Mouse (Mus musculus) kidney, embryonic 15.5 days (tissue): ENCODE results near the gene Ccdc13. TPM values are rescaled to one million over a fixed set of nuclear protein-coding genes. Genes with fewer than 3 reads are reported as not detected.

Experiments used
- ATAC-seq: fragments of 200-750 bp; cut with Nextera tagmentation; replicated peaks from 2 replicates; pipeline ENCODE4 v1.8.0; 2017; ENCODE audit warnings: moderate TSS enrichment; ENCODE audit not compliant: low FRiP score
- H3K27ac ChIP-seq: fragments of 300-500 bp; sonication (generic); 2 replicates; pipeline ENCODE4 v1.5.1; 2015; ENCODE audit warnings: mild to moderate bottlenecking, inconsistent platforms
- H3K27me3 ChIP-seq: fragments of 300-500 bp; sonication (generic); 2 replicates; pipeline ENCODE4 v1.6.1; 2015; ENCODE audit warnings: inconsistent platforms
- H3K36me3 ChIP-seq: fragments of 300-500 bp; sonication (generic); 2 replicates; pipeline ENCODE4 v1.6.1; 2015; ENCODE audit warnings: inconsistent platforms
- H3K4me1 ChIP-seq: fragments of 300-500 bp; sonication (generic); 2 replicates; pipeline ENCODE4 v1.6.1; 2015; ENCODE audit warnings: inconsistent platforms
- H3K4me2 ChIP-seq: fragments of 300-500 bp; sonication (generic); 2 replicates; pipeline ENCODE4 v1.6.1; 2015; ENCODE audit warnings: moderate library complexity, mild to moderate bottlenecking, inconsistent platforms
- H3K4me3 ChIP-seq: fragments of 300-500 bp; sonication (generic); replicated peaks from 2 replicates; pipeline ENCODE4 v1.5.1; 2015; ENCODE audit warnings: mild to moderate bottlenecking, inconsistent platforms
- H3K9ac ChIP-seq: fragments of 300-500 bp; sonication (generic); 2 replicates; pipeline ENCODE4 v1.6.1; 2015; ENCODE audit warnings: mild to moderate bottlenecking, inconsistent platforms
- H3K9me3 ChIP-seq: fragments of 300-500 bp; sonication (generic); replicated peaks from 2 replicates; pipeline ENCODE4 v1.6.1; 2016; ENCODE audit warnings: inconsistent platforms
- WGBS: fragments of 180-500 bp; shearing (Covaris S2); methylation state at CpG from one replicate; pipeline ENCODE4 v1.1.7; 2015; ENCODE audit warnings: mixed read lengths; 5-methylcytosine and 5-hydroxymethylcytosine counted together
- polyA plus RNA-seq: library from polyadenylated mRNA; unstranded; fragments of >200 nt; fragmentation: Nextera tagmentation; extraction: Ambion mirVana; gene quantifications from 2 replicates; pipeline ENCODE4 v1.2.1, GENCODE M21; 2015

Ccdc13 gene
- polyA plus RNA-seq, 1 experiment from 2014 or later: 0.47 TPM

DNA sequence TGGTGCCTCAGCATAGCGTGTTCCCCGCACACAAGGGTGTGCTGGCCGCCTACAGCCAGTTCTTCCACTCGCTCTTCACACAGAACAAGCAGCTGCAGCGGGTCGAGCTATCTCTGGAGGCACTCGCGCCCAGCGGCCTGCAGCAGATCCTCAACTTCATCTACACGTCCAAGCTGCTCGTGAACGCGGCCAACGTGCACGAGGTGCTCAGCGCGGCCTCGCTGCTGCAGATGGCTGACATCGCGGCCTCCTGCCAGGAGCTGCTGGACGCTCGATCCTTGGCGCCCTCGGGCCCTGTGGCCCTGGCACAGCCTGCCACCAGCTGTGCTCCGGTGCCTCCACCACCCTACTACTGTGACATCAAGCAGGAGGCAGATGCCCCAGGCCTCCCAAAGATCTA is 76.5 kb downstream of the Ccdc13 start:
- Histone ChIP-seq H3K27ac (no peak overlapping the region), H3K36me3 (peaks cover 54% of the 10 kb centered on the region), H3K4me1 (peaks cover 35% of the 10 kb centered on the region), H3K4me3 (no peak overlapping the region), H3K27me3 (no peaks in the 10 kb centered on the region), H3K9ac (no peak overlapping the region), H3K9me3 (no peaks in the 10 kb centered on the region), H3K4me2 (no peak overlapping the region)
- no peak for ATAC-seq
- WGBS: 88% methylated on average over 25 of the region's 25 CpGs

DNA sequence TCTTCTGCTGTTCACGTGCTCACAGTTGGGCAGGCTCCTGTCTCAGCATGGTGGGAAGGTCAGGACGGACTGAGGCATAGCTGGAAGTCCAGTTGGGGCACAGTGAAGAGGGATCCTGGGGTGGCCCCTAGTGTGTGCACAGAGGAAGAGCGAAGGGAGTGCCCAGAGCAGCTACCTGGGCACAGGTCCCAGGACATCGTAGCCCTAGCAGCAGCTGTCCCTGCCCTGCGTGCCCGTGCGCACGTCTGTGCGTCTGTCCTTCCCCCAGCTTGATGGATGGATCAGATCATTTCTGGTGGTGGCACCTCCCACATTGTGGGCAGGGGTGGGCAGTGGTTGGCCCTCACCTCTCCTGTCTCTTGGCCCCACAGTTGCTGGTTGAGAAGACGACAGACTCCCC is 77.0 kb downstream of the Ccdc13 start:
- H3K36me3 ChIP-seq: peaks cover 53% of the 10 kb centered on the region

DNA sequence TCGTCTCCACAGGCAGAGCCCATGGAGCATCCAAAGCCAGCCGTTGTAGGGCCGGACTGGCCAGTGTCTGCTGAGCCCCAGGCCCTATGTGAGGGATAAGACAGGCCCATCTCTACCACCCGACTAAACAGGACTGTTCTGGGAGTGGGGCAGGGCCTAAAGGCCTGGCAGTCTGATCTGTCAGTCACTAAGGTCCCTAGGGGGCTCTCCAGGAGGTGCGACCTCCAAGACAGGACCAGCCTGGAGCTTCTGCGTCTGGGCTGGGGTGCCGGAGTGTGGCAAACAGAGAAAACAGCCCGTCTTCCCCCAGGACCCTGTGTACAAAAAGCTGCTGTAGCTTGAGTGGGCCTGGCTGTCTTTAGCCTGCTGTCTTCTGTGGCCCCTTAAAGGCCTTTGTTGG is 77.5 kb downstream of the Ccdc13 start:
- H3K27me3 ChIP-seq: no peaks in the 10 kb centered on the region
- peaks cover 52% of the 10 kb centered on the region for H3K36me3 ChIP-seq
- peaks cover 38% of the 10 kb centered on the region for H3K4me1 ChIP-seq
- H3K27ac ChIP-seq: no peak overlapping the region
- no peak overlapping the region for H3K4me3 ChIP-seq
- H3K4me2 ChIP-seq: no peak overlapping the region
- H3K9me3 ChIP-seq: no peaks in the 10 kb centered on the region
- 71% methylated on average over 8 of the region's 8 CpGs for WGBS
- no peak for ATAC-seq
- no peak overlapping the region for H3K9ac ChIP-seq

More for the DNA sequence above, 77.0 kb downstream of the Ccdc13 start:
- Histone ChIP-seq H3K4me2 (no peak overlapping the region), H3K4me3 (no peak overlapping the region), H3K4me1 (peaks cover 38% of the 10 kb centered on the region), H3K27ac (no peak overlapping the region), H3K9me3 (no peaks in the 10 kb centered on the region), H3K9ac (no peak overlapping the region), H3K27me3 (no peaks in the 10 kb centered on the region)
- WGBS: 84% methylated on average over 10 of the region's 10 CpGs
- no peak for ATAC-seq

DNA sequence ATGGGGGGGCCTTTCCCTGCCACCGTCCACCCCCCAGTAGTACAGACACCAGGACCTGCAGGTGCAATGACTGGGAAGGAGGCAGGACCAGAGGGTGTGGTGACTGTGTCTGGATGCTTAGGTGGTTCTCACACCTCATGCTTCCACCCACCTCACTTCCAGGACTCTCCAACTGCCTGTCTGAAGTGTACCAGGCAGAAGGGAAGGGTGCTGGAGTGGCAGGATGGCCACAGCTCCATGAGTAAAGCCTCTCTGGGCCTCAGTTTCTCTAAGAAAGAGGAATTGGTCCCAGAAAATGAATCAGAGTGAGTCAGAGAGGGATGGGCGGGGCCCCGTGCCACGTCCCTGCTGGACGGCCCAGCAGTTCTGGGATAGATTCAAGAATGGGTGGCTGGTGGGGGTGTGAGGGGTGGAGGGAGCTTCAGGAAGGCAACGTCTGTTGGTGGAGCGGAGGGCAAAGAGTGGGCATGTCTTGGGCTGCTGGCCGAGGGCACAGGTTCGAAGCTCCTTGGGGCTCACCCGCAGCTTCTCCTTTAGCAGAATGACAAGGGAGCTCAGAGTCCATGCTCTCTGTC is 78.1 kb downstream of the Ccdc13 start:
- WGBS: 71% methylated on average over 10 of the region's 10 CpGs
- H3K4me1 ChIP-seq: peaks cover 38% of the 10 kb centered on the region

DNA sequence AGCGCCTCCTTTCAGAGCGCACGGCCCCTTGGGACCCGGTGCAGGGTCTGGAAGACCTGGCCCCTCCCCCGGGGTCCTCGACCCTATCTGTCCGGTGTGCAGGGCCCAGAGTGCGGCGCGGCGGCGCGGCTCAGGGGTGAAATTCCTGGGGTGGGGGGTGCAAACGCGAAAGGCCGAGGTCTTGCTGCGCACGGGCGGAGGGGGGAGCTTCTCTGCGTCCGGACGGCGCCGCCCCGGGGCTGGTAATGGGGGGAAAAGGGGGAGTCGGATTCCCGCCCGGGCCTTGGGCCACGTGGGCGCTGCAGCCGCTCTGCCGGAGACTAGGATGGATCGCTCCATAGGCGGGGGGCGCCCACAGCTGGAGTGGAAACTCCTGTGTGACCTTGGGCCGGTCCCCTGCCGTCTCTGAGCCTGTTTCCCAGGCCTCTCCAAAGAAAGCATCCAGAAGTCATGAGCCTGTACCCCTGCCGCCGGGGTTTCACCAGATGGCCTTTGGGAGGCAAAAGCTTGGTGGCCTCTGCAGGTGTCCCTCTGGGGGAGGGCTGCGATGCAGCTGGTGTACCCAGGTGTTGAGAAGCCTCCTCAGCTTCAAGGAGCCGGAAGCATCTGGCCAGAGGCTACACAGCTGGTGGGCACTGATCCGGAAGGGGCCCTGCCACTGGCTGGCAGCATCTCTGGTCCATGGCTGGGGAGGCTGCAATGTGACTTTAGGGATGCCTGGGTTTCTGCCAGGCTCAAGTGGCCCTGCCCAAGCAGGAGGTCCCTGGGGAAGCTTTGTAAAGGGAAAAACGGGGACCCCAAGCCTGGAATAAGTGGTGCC is 78.8 kb downstream of the Ccdc13 start:
- peak overlapping the region; percentile 96 for H3K4me2 ChIP-seq
- WGBS: 1% methylated on average over 43 of the region's 43 CpGs
- H3K27ac ChIP-seq: peak overlapping the region; percentile 91
- H3K36me3 ChIP-seq: peaks cover 51% of the 10 kb centered on the region
- peak overlapping the region; percentile 79 for H3K9ac ChIP-seq
- H3K9me3 ChIP-seq: no peaks in the 10 kb centered on the region
- H3K27me3 ChIP-seq: no peaks in the 10 kb centered on the region
- peak overlapping the region; percentile 87 for H3K4me3 ChIP-seq
- peak; percentile 70 for ATAC-seq
- H3K4me1 ChIP-seq: peaks cover 38% of the 10 kb centered on the region

More for the DNA sequence above, 78.1 kb downstream of the Ccdc13 start:
- H3K27me3 ChIP-seq: no peaks in the 10 kb centered on the region
- no peaks in the 10 kb centered on the region for H3K9me3 ChIP-seq
- H3K36me3 ChIP-seq: peaks cover 51% of the 10 kb centered on the region
- peak overlapping the region; percentile 91 for H3K27ac ChIP-seq
- H3K4me2 ChIP-seq: peak overlapping the region; percentile 96
- peak overlapping the region; percentile 79; the same call in 1 of the 2 replicates for H3K9ac ChIP-seq
- no peak for ATAC-seq
- H3K4me3 ChIP-seq: peak overlapping the region; percentile 87

DNA sequence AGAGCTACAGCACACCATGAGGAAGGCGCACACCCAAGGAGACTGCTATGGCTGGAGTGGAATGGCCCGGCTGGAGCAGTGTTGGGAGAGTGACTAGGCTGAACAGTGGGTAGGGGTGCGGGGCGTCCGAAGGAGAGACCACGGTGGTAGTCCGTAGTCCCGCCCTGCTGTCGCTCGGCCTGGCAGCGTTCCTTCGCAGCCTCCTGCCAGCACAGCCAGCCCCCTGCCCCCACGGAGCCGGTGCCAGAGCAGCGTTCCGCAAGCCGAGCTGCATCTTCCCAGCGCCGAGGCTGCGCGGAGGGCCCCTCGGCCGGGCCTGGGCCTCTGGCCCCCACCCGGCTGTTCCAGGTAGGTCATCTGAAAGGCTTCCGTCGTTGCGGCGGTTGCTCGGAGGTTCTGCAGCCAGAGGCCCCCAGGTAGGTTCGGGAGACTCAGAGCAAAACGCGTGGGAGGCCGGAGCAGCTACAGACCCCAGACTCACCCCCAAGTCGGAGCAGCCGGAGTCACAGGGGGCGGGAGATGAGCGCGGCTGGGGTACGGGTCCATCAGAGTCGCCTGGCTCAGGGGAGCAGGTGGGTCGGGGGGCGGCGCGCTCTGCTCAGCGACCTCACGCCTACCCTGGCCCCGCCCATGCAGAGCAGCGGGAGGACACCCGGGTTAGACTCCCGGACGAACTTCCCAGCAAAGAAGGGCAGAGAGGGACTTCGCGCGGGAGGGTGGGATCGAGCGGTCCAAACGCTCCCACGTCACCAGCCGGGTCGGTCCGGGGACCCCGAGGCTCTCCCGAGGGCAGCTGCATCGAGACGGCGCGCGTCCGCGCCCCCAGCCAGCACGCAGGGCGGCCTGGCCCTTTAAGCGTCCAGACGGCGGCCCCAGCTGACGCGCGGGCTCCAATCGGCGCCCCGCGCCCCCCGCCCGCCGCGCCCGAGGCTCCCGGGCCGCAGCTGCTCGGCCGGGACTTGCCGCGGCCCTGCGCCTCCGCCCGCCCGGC is 79.9 kb downstream of the Ccdc13 start, which contains the start of gene Zfp651:
Zfp651 (plus strand) TSS at position 240 of the 991 bp plus-strand sequence.
- H3K36me3 ChIP-seq: peaks cover 51% of the 10 kb centered on the region
- H3K4me1 ChIP-seq: peaks cover 38% of the 10 kb centered on the region
- no peaks in the 10 kb centered on the region for H3K9me3 ChIP-seq
- peak; percentile 83 for ATAC-seq
- no peaks in the 10 kb centered on the region for H3K27me3 ChIP-seq
- peak within 1 kb of the TSS; percentile 96 for H3K4me2 ChIP-seq
- H3K4me3 ChIP-seq: peak within 1 kb of the TSS; percentile 87
- H3K27ac ChIP-seq: peak within 1 kb of the TSS; percentile 91
- H3K9ac ChIP-seq: peak within 1 kb of the TSS; percentile 79
- under 1% methylated on average over 94 of the region's 97 CpGs for WGBS

DNA sequence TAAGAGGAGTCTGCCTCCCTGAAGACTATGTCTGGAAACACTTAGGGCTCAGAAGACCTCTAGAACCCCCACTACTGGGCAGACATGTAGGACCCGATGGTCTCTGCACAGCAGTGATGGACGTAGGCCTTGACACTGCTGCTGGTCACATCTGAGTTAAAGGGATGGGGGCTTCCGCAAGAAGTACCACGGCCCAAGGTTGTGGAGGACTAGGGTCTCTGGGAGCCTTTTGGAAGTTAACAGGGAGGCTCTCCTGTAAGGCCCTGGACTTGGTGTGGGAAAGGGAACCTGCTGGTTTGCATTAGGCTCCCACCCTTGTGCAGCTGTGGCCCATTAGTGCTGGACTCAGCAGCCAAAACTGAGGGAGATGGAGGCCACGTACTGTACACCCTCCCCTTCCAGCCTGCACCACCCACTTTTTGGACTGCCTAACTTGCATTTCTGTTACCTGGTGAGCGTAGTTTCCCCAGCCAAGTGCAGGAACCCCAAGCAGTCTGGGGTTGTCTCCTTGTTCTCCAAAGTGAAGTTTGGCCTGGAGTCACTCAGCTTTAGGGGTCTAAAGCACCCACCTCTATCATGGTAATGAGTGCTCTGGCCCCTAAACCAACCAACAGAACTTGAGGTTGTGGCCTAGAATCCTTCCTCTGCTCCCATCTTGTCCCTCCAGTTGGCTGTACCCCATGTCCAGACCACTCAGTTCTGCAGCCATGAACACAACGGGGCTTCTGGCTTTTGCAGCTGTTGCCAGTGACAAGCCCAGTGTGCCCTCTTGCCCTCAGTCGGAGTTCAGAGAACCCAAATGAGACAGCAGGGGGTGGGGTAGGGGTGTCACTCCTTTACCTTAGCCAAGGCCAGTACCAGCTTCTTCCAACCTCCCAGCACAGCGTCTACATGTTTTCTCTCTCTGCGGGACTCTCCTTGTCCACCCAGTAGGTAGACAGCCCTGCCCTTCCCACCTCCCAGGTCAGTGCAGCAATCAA is 81.1 kb downstream of the Ccdc13 start:
- peak overlapping the region; percentile 96 for H3K4me2 ChIP-seq
- H3K27me3 ChIP-seq: no peaks in the 10 kb centered on the region
- peaks cover 52% of the 10 kb centered on the region for H3K36me3 ChIP-seq
- no peak for ATAC-seq
- H3K4me1 ChIP-seq: peaks cover 38% of the 10 kb centered on the region
- H3K4me3 ChIP-seq: peak overlapping the region; percentile 87
- peak overlapping the region; percentile 91 for H3K27ac ChIP-seq
- no peaks in the 10 kb centered on the region for H3K9me3 ChIP-seq
- H3K9ac ChIP-seq: peak overlapping the region; percentile 79; the same call in 1 of the 2 replicates
- WGBS: 49% methylated on average over 10 of the region's 10 CpGs

DNA sequence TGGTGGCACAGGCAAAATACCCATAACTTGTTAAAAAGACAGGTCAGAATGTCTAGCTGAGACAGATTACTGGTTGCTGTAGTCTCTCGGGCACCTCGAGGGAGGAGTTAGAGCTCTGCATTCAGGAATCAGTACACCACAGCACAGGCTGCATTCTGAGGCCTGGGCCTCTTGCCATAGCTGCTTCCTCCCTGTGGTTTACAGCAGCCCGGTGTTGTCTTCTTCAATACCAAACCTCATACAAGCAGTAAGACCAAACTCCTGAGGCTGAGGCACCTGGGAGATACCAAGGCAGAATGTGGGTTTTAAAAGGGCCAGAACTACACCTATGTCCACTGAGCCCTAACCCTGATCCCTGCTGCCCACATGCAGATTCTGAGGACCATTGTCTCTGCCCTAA is 81.8 kb downstream of the Ccdc13 start:
- H3K9ac ChIP-seq: no peak overlapping the region
- H3K27me3 ChIP-seq: no peaks in the 10 kb centered on the region
- WGBS: 60% methylated on average over 3 of the region's 3 CpGs
- H3K9me3 ChIP-seq: no peaks in the 10 kb centered on the region
- H3K36me3 ChIP-seq: peaks cover 50% of the 10 kb centered on the region
- H3K4me2 ChIP-seq: no peak overlapping the region
- H3K4me1 ChIP-seq: peaks cover 38% of the 10 kb centered on the region
- no peak overlapping the region for H3K4me3 ChIP-seq
- no peak for ATAC-seq
- H3K27ac ChIP-seq: no peak overlapping the region

DNA sequence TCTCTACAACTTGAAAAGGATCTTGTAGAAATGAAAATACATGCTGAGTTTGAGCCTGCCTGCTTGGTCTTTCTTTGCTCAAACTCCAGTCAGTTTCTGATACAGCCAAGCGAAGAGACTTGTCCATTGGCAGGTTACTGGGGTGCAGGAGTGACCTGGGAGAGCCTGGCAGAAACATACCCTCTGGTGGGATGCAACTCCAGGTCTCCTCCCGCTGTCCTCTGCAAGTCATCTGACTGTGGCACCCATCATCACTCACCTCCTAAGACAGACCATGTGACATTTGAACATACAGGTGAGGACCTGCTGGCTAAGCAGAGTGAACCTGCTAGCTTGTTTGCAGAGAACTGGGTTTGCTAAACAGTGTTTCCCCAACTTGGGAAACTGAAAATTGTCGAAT is 82.5 kb downstream of the Ccdc13 start:
- Histone ChIP-seq H3K9ac (no peak overlapping the region), H3K27me3 (no peaks in the 10 kb centered on the region), H3K4me3 (no peak overlapping the region), H3K36me3 (peaks cover 54% of the 10 kb centered on the region), H3K4me1 (peaks cover 35% of the 10 kb centered on the region), H3K9me3 (no peaks in the 10 kb centered on the region), H3K4me2 (no peak overlapping the region), H3K27ac (no peak overlapping the region)
- no peak for ATAC-seq
- 84% methylated on average over 3 of the region's 3 CpGs for WGBS

DNA sequence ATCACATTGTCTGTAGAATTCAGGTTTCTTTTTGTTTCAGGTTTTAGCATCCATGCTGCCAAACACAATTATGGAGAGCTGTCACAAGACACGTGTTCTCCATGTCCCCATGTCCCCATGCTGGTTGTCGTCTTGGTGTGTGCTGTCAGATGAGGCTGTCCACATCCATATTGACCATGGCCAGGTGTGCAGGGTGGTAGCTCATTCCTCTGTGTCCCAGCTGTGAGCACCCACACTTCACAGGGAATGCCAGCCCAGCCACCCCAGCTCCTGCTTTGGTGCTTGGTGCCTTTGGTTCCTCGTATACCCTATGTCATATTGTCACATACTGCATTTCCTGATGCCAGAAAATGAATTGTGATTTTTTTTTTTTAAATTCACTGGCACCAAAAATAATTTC is 84.6 kb downstream of the Ccdc13 start:
- Histone ChIP-seq H3K27me3 (no peaks in the 10 kb centered on the region), H3K9me3 (no peaks in the 10 kb centered on the region), H3K4me2 (no peak overlapping the region), H3K9ac (no peak overlapping the region), H3K4me3 (no peak overlapping the region), H3K27ac (no peak overlapping the region), H3K4me1 (peaks cover 18% of the 10 kb centered on the region), H3K36me3 (peaks cover 76% of the 10 kb centered on the region)
- no peak for ATAC-seq
- 96% methylated on average over 3 of the region's 3 CpGs for WGBS

DNA sequence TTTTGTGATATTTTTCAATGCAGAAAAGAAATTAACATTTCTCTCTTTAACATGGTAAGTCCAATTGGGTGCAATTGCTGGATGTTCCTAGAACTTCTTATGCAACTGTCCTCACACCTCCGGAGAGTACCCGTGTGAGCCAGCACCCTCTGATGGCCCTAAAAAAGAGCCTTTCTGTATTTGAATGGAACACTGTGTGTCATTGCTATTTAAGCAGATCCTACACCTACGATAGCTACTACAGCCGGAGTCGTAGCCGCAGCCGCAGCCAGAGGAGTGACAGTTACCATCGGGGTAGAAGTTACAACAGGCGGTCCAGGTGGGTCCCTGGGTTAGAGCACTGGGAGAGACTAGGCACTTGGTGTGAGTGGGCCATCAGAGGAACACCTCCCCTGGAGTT is 86.5 kb downstream of the Ccdc13 start:
- H3K27ac ChIP-seq: no peak overlapping the region
- no peak overlapping the region for H3K9ac ChIP-seq
- no peaks in the 10 kb centered on the region for H3K27me3 ChIP-seq
- H3K4me3 ChIP-seq: no peak overlapping the region
- H3K4me1 ChIP-seq: peaks cover 4% of the 10 kb centered on the region; the same call in 1 of the 2 replicates
- no peaks in the 10 kb centered on the region for H3K9me3 ChIP-seq
- no peak overlapping the region for H3K4me2 ChIP-seq
- peaks cover 93% of the 10 kb centered on the region for H3K36me3 ChIP-seq
- no peak for ATAC-seq
- WGBS: 95% methylated on average over 9 of the region's 9 CpGs
